Mouse (Mus musculus) A20 (cell line): ENCODE data around the gene Zfp553.

Experiments used
- DNase-seq: peaks from one replicate; pipeline ENCODE4 v3.0.0-alpha.2; 2011; ENCODE audit warnings: low read depth, low spot score

Zfp553 gene

DNA sequence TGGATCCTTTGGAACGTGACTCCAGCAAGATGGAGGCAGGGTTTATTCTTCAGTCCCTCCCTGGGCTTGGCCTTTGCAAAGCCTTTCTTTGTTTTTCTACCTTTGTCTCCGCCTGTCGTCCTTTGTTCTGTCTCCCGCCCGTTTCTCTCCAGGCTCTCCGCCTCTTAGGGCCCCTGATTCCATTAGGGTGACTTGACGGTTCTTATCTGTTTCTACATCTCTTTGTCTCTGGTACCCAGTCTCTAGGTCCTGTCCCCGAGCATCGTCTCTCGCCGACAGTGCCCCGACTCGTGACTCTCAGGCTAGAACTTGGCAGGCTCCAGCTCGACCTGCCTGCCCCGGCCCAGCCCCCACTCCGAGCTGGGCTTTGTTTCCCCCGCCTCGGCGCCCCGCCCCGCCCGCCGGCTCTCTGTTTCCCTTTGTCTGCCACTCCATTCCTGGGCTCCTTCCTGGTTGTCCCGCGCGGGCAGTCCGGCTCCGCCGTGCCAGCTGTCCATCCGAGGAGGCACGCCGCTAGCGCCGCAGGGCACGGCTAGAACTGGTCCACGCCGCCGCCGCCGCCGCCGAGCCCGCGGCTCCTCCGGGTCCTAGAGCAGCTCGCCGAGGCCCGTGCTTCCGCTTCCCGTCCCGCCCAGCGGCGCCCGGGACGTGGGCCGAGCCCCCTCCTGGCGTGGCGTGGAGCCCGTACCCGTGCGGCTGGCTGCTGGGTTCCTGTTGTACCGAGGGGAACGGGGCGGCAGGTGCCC, at the start of gene Zfp553, which contains the start of gene Sept1:
TSS of gene Zfp553 (plus strand) at position 440 of the 746 bp plus-strand sequence.
TSS of gene Sept1 (minus strand) at position 509 of the 746 bp plus-strand sequence.
- DNase-seq = peak; percentile 92

DNA sequence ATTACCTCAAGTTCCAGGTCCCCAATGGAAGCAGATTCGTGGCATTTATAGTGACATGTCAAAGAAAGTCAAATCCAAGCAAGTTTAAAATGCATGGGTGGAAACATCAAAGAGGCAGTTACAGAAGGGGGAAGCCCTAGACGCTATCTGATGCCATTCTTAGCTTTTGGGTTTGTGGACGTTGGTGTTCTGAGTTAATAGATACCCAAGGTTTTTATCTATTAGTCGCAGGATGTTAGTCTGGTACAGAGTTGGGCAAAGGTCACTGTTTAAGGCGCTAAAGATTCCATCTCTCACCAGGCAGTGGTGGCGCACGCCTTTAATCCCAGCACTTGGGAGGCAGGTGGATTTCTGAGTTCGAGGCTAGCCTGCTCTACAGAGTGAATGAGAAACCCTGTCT, 49.5 kb upstream of the Zfp553 start:
- no peak for DNase-seq

DNA sequence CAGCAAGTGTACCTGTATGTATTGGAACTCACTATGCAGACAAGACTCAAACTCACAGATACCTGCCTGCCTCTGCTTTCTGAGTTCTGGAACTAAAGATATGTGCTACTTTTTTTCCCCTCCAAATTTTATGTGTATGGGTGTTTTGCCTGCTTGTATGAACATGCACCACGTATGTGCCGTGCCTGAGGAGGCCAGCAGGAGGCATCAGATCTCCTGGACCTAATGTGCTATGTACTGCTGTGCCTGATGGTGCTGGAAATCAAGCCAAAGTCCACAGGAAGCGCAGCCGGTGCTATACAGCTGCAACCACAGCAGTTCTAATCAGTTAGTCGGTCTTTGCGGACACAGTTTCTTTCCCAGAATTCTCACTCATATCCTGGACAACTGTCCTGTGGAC, 49.0 kb upstream of the Zfp553 start:
- DNase-seq = peak; percentile 60

DNA sequence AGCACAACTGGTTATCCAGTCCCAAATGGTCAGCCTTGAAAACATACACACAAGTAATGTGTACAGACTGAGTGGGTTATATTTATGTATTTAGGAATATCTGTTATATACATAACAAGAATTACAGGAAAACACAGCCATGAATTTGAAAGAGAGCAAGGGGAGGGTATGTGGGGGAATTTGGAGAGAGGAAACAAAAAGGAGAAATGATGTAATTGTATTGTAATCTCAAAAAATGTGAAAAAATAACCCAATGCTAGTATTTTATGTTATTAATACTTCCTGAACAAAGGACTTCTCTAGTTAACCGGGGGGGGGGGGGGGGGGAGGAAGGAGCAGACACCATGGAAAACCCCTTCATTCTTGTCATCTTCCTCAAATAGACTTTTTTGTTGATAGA, 48.1 kb upstream of the Zfp553 start:
- DNase-seq = no peak

DNA sequence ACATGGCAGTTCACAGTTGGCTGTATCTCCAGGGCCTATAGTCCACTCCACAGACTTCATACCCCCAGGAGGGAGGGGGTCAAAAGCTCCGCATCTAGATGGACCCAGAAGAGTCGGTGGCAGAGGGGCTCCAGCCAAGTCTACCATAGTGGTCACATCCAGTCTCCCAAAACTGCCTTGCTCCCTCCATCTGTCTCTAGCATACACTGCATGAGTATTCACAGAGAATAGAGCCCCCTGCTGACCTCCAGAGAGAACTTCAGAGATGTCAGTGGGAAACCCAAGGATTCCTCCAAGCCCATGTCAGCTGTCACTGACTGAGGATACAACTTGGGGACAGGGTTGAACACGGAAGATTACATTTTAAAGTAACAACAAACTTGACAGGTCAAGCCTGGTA, 47.3 kb upstream of the Zfp553 start:
- DNase-seq = peak; percentile 50

DNA sequence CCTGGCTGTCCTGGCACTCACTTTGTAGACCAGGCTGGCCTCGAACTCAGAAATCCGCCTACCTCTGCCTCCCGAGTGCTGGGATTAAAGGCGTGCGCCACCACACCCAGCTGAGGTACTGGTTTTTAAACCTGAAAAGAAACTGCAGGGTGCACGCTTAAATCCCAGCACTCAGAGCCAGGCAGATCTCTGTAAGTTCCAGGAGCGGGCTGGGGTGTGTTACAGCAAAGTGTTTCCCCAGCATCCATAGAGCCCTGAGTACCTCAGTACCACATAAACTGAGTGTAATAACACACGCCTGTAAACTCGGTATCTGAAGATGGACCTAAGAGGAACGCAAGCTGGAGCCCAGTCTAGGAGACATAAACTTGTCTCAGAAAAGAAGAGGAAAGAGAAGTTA, 45.5 kb upstream of the Zfp553 start:
- no peak for DNase-seq

DNA sequence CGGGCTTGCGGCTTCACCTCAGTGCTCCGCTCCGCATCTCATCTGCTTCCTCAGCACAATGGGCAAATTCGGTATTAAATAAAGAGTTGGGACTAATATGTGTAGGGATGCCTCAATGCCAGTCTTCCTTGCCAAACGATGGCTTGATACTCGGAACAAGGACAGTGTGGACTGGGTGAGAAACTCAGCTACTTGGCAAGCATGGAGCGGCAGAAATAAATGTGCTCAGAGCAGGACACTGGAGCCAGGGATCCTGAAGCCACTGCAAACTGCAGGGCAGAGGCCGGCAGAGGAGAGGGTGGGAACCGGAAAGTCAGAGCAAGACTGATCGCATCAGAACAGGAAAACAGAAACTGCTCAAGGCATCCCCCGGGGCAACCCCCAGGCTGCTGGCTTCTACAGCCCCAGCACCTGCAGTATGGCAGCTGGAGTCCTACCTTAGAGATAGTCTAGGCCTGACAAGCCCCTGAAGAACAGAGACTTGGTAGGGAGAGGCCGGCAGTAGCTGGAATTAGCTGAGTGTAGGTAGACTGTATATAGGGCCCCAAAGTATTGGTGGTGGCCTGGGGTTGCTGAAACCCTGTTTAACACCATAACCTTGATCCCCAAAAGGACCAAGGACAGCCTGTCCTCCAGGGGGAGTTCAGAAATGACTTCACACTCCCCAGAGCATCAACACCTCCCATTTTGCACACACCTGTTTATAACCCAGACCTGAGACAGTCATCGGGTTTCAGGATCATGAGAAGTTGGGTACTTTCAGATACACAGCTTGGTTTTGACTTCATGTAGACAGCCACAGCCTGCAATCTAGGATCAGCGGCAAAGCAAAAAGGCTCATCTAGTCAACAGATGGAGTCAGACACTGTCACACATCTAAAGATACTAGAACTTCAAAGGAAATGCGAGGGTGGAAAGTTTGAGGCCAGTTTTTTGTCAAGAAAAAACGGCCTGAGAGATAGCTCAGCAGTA, 44.3 kb upstream of the Zfp553 start:
- peak; percentile 76 for DNase-seq

DNA sequence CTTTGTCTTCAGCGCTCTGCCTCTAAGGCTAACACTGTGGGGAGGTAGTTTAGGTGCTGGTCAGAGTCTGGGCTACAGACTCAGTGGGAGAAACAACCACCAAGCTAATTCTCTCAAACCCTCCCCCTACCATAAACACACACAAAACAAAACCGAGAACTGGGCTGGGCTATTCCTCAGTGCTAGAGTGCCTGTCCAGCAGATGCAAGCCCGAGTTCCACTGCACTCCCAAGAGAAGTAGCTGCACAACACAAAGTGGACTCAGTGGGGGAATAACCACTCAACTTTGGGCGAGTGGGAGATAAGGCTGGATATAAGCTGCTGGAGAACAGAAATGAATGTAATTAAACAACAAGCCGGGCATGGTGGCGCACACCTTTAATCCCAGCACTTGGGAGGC, 42.2 kb upstream of the Zfp553 start:
- no peak for DNase-seq

DNA sequence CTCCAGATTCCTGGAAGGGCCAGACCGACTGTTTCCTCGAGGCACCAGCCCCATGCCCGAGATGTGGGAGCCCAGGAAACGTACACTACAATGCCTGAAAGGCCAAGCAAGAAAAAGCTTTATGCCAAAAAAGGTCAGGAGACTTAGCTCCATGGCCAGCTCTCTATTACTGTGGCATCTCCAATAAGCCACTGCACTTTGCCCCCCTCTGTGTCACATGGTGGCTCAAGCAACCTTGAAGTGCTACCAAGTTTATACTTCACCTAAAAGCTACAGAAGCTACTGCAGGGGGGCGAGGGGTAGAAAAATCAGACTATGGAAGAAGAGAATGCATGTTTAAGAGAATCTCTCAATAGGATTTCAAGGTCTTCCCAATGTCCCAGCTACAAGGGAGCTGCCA, 39.9 kb upstream of the Zfp553 start:
- DNase-seq = no peak

DNA sequence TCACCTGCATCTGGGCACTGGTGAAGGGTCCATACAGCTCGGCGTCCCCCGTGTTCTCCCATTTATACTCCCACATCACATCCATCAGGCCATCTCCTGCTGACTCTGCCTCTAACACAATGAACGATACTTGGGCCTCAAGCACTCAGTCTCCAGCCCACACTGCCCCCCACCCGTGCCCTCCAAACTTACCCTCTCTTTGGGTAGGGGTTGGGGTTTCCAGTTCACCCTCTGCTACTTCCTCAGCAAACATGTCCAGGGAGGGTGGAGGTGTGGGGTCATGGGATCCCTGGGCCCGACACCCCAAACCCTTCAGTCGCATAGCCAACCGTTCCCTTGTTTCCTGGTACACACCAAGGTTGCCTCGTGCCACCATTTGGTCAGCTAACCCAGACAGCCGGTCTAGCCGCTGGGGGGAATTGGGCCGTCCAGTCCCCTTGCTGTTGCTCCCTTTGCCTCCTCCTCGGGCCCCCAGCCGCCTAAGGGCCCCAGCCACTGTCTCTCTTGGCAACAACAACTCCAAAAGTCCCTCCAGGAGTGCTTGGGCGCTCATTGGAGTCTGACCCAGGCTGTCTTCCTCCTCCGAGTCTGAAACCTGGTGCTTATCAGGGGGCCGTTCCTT, 38.7 kb upstream of the Zfp553 start:
- no peak for DNase-seq

DNA sequence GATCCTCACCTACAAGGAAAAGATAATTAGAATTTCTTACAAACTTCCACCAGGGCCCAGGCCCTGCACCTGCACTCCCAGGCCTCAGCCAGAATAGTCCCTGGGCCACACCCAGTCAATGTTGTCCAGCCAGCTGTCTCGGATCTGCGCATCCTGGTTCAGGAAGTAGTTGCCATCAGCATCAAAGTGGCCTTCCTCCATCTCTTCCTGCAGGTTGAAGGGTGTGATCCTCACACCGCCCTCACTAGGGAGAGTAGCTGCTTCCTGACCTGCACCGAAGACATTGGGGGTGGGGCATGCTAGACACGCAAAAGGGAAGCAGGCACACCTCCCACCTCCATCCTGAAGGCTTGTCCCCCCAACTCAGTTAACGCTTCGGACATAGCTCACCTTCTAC, 38.2 kb upstream of the Zfp553 start:
- no peak for DNase-seq

DNA sequence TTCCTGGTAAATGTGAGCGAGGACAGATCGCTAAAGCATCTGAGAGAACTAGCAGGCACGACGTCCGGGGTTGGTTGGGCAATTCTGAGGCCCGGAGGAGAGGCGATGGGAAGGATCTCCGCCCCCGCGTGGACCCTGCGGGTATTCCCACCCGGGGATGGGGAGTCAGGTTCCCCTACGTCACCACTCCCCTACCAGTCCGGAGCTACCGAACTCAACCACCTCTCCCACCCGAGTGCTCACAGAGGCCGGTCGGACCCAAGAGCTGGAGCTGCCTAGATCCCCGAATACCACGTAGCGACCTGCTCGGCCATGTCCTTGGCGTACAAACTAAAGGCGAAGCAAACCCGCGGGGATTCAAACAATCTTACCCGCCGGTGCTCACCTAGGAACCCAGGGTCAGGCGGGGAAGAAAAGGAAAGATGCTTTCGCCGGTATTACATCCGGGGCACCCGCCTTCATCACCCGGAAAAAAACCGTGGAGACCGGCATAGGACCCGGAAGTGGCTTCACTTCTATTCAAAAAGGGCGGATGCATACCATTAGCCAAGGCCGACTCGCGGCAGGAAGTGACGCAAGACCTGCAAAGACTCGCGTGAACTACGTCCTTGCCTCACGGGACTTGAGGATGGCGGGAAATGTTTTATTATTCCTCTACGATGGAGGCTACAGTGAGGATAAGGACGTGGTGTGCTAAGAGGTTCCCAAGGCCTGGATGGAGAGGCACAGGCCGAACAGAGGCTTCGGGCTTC, 37.1 kb upstream of the Zfp553 start, which contains the start of gene Cd2bp2:
TSS of gene Cd2bp2 (minus strand) at position 507 of the 752 bp plus-strand sequence.
- DNase-seq = peak; percentile 97

DNA sequence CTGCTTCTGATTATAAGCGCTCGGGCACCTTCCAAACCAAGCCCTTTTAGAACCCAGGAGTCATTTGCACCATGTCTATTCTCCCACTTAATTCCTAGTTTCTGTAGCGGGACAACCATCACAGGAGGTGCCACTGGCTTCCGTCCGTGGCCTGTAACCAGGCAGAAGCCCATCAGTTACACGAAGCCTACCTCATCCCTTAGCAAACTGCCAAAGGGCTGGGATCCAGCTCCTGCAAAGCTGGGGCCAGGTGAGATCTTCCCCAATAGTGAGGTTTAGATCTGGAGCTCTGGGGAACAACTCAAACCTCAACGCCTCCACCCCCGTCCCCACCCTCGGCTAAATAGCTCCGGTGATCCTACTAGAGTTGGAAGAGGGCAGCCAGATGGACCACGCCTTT, 36.4 kb upstream of the Zfp553 start:
- no peak for DNase-seq

DNA sequence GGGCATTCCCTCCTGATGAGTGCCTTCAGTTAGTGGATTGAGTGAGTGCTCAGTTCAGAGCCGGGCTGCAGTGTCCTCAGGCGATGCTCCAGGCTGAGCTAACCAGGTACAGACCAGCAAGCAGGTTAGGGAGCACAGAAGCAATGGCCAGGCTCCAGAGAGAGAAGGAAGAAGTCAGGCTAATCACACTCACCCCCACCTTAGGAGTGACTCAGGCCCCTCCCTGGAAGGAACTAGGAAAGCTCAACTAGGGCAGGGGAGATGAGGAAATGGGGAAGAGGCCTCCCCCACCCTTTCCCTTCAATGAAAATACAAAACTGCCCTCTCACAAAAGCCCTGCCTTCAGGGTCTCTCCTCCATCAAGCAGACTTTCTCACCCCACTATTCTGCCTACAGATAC, 26.3 kb upstream of the Zfp553 start:
- no peak for DNase-seq

DNA sequence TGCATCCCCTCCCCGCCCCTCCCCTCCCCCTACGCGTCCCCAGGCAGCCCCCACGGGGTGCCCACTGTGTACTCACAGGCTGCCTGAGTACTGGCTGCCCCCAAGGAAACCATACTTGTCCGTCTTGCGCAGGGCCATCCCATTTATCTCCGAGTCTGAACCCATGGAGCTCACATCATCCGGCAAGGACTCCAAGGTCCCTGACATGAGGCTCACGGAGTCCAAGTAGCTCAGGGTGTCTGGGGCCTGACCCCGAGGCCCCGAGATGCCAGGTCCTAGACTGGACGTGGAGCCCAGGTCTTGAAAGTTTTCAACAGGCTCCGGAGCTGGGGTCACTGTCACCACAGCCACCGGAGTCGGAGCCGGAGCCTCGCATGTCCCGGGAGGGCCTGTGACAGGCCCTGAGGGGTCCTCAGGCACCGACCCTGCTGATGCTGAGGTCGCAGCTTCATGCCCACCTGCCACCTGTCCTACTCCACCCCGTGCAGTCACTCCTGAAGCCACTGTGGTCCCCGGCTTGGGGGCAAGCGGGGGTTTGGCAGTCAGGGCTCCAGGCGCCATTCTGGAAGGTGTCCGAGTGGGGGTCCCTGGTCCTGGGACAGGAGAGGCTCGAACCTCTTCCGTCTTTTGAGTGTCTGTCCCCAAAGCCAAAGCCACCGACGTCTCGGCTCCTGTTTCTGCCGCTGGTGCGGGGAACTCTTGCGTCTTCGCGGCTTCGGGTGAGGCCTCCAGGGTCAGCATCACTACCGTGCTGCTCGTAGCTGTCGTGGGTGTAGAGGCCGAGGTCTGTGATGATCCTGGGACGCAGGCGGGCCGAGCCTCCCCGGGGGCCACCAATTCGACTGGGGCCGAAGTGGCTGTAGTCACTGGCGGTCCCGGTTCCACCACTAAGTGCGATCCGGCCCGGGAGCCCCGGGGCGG, 25.2 kb upstream of the Zfp553 start:
- peak; percentile 61 for DNase-seq

DNA sequence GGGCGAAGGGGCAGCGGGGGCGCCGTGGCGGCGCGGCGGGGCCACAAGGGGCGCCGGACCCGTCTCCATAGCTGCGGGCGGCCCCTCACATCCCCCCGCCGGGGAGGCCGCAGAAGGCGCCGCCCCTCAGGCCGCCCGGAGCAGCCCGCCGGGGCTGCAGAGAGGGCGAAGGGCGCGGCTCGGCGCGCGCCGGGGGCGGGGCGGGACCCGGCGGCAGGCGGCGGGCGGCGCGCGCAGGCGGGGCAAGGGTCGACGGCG, 24.6 kb upstream of the Zfp553 start, which contains the start of gene Tbc1d10b:
TSS of gene Tbc1d10b (minus strand) at position 174 of the 258 bp plus-strand sequence.
- no peak for DNase-seq

DNA sequence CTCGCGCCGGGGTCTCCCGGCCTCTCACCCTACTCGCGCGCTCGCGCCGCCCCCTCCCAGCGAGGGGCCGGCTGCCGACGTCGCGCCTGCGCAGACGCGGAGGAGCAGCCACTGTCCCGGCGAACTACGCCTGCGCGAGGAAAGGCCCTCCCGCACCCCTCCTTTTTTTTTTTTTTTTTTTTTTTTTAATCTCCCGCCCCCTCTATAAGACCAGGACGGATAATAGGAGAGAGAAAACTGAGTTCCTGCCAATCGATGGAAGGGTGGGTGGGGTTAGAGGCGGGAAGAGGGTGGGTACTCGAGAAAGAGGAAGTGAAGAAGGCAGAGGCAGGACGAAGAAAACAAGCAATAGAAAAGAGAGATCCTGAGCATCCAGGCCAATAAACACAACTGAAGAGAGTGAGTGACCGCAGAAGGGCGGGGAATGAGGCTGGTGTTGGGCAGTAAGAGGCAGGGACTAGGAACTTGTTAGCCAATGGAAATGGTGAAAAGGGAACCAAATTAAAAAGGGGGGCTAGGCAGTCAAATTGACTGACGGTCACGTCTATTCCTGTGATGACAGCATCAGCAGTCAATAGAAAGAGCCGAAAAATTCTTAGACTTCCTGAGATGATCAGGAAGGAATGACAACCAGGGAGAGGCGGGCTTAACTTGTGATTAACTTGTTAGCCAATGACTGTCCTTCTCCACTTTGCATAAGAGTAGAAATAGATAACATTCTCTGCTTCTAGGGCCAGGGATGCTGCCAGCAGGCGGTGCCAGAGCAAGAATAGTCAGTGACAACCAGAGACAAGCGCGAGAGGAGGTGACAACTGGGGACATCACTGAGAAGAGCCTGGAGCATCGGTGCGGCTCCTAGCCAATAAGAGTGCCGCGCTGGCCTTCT, 24.1 kb upstream of the Zfp553 start, which contains the start of gene Mylpf:
TSS of gene Mylpf (plus strand) at position 338 of the 886 bp plus-strand sequence.
- peak; percentile 98 for DNase-seq

DNA sequence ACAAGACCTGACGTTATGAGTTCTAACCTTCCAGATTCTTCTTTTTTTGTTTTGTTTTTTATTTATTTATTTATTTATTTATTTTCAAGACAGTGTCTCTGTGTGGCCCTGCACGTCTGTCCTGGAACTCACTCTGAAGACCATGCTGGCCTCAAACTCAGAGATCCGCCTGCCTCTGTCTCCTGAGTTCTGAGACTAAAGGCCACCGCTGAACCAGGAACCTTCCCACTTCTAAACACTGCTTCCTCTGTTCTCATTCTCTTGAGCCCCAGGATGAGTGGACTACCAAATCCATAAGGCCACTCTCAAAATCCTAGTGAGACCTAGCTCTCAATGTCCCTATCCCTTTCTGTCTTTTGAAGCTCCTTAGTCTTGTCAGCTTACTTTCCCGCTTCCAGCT, 23.0 kb upstream of the Zfp553 start:
- DNase-seq = no peak

DNA sequence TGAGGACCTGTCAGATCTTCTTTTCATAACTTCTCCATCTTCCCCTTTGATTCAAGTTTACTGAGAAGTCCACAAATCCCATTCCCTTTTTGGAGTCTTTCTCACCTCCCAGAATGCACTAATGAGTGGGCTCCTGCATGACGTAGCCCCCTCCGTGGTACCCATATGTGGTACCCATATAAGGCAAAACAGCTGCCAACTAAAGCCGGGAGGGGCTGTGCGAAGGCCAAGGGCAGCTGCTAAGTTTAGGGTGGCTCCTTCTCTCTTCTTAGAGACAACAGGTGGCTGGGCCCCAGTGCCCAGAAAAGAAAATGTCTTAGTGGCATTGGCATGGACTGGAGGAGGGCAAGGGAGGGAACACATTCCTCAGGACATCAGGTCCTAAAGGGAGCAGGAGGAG, 22.6 kb upstream of the Zfp553 start:
- DNase-seq = peak; percentile 81
